Mouse (Mus musculus) ES-E14 (cell line): ENCODE data around the gene Tmem139.

ENCODE experiments used
- HCFC1 ChIP-seq: IDR thresholded peaks from 2 replicates; pipeline ENCODE4 v1.6.1; 2012; ENCODE audit warnings: low read length, inconsistent platforms, borderline replicate concordance; ENCODE audit not compliant: insufficient read depth
- MAFK ChIP-seq: IDR thresholded peaks from 2 replicates; pipeline ENCODE4 v1.6.1; 2014; ENCODE audit warnings: mild to moderate bottlenecking, low read depth, low read length, inconsistent platforms; ENCODE audit not compliant: insufficient read depth
- ZC3H11A ChIP-seq: IDR thresholded peaks from 2 replicates; pipeline ENCODE4 v1.6.1; 2012; ENCODE audit warnings: low read depth, mild to moderate bottlenecking, inconsistent platforms, low read length, borderline replicate concordance
- ZNF384 ChIP-seq: IDR thresholded peaks from 2 replicates; pipeline ENCODE4 v1.6.1; 2012; ENCODE audit warnings: low read depth, low read length, inconsistent platforms

- TF ChIP-seq HCFC1 (no peak), MAFK (no peak), ZC3H11A (no peak), ZNF384 (no peak)
Observed at GRCm38 (mm10) chr6:42229610-42230009, 32.2 kb upstream of the Tmem139 start.
